Mouse (Mus musculus) C2C12 (cell line): ENCODE data around the gene Zp2. TPM values are rescaled to one million over a fixed set of nuclear protein-coding genes. Genes with fewer than 3 reads are reported as not detected.

Source experiments
- H3K27me3 ChIP-seq: one replicate; pipeline ENCODE4 v1.6.1; 2011; ENCODE audit not compliant: control insufficient read depth, insufficient read depth, insufficient read length
- H3K36me3 ChIP-seq: one replicate; pipeline ENCODE4 v1.6.1; 2011; ENCODE audit not compliant: control insufficient read depth, insufficient read depth
- H3K4me3 ChIP-seq: one replicate; pipeline ENCODE4 v1.5.1; 2011; ENCODE audit warnings: mild to moderate bottlenecking, control low read depth; ENCODE audit not compliant: poor library complexity, insufficient read depth, severe bottlenecking
- H3K79me2 ChIP-seq: one replicate; pipeline ENCODE4 v1.6.1; 2011; ENCODE audit not compliant: control insufficient read depth, insufficient read depth
- H3K79me3 ChIP-seq: one replicate; pipeline ENCODE4 v1.6.1; 2011; ENCODE audit warnings: low read depth, control low read depth
- H3ac ChIP-seq: one replicate; pipeline ENCODE3; 2011; ENCODE audit warnings: low read depth; ENCODE audit not compliant: control insufficient read depth, insufficient read length
- CEBPB ChIP-seq: IDR thresholded peaks from one replicate; pipeline ENCODE4 v1.6.1; 2011; ENCODE audit warnings: low read depth, mild to moderate bottlenecking, control low read depth, moderate library complexity
- CTCF ChIP-seq: IDR thresholded peaks from one replicate; pipeline ENCODE4 v1.5.1; 2011; ENCODE audit not compliant: control insufficient read depth, insufficient read depth, insufficient read length
- FOSL1 ChIP-seq: IDR thresholded peaks from one replicate; pipeline ENCODE4 v1.8.0; 2011; ENCODE audit warnings: mild to moderate bottlenecking, low read length; ENCODE audit not compliant: poor library complexity, insufficient read depth, severe bottlenecking
- MAX ChIP-seq: IDR thresholded peaks from one replicate; pipeline ENCODE4 v1.6.1; 2011; ENCODE audit warnings: mild to moderate bottlenecking, control low read depth
- MYOD1 ChIP-seq: IDR thresholded peaks from one replicate; pipeline ENCODE4 v1.6.1; 2011; ENCODE audit warnings: low read depth; ENCODE audit not compliant: control insufficient read depth, insufficient read length
- MYOG ChIP-seq: IDR thresholded peaks from one replicate; pipeline ENCODE4 v1.6.1; 2011; ENCODE audit not compliant: control insufficient read depth, insufficient read length; ENCODE audit errors: extremely low read depth
- USF1 ChIP-seq: IDR thresholded peaks from one replicate; pipeline ENCODE4 v1.6.1; 2011; ENCODE audit warnings: low read depth, mild to moderate bottlenecking, control low read depth, moderate library complexity
- polyA plus RNA-seq: library from polyadenylated mRNA; unstranded; fragments of >200 nt; fragmentation: generic; extraction: Trizol; gene quantifications from one replicate; pipeline ENCODE4 v1.2.1, GENCODE M21; 2012; ENCODE audit warnings: missing spikeins

Gene Zp2
- polyA plus RNA-seq, 1 experiment = not detected

DNA sequence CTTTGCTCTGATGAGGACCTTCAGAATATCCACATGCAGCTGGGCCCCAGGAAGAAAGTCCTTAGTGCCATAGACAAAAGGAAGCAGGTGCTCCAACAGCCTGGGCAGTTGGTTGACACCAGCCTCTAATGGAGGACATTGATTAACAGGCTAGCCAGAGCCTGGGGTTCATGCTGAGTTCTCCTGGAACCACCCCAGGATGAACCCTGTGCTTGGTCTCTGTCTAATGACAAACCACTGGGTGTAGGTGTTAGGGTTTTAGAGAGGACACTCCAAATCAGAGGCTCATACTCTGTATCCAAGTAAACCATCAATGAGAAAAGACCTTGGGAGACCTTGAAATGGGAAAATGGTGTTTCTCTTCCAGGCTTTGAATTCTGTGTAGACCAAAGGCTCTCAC lies 37.8 kb upstream of the Zp2 start:
- no peaks in the 10 kb centered on the region for H3K79me2 ChIP-seq
- no peaks in the 10 kb centered on the region for H3K79me3 ChIP-seq
- no peak overlapping the region for H3ac ChIP-seq
- TF ChIP-seq FOSL1 = no peak
- TF ChIP-seq CEBPB = no peak
- no peak for TF ChIP-seq MYOD1
- TF ChIP-seq MAX = no peak
- no peak for TF ChIP-seq MYOG
- no peak for TF ChIP-seq USF1
- TF ChIP-seq CTCF = no peak
- H3K27me3 ChIP-seq = no peaks in the 10 kb centered on the region
- H3K4me3 ChIP-seq = no peak overlapping the region
- no peaks in the 10 kb centered on the region for H3K36me3 ChIP-seq

DNA sequence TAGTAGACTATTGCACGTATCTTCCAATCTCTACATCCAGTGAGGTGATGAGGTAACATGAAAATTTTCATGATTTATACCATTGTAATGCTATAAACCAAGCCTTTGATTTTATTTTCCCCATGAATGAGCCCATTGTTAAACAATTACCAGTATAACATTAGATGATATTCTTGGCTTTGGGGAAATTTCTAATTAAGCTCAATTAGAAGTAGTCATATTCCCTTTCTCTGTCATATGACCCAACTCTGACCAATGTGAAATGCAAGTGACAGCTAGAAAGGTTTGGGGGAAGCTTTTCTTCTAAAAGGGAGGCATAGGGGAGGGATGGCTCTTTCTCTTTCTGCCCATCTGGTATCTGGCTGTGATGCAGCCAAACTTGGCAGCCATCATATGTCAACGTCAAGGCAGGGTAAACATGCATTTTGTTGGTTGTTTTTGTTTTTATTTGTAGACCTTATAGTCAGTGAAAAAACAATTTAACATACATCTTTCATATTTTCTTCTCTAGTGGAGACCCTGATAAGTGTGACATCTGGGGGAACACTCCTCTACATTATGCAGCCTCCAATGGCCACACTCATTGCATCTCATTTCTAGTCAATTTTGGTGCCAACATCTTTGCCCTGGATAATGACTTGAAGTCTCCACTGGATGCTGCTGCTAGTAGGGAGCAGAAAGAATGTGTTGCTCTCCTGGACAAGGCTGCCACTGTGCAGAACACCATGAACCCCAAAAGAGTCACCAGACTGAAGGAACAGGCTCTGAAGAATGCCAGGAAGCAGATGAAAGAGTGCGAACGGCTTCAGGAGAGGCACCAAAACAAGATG lies 36.5 kb upstream of the Zp2 start:
- H3K79me3 ChIP-seq = no peaks in the 10 kb centered on the region
- no peak overlapping the region for H3K4me3 ChIP-seq
- TF ChIP-seq MYOD1 = no peak
- no peak for TF ChIP-seq MAX
- no peak for TF ChIP-seq CEBPB
- no peaks in the 10 kb centered on the region for H3K27me3 ChIP-seq
- H3K79me2 ChIP-seq = no peaks in the 10 kb centered on the region
- H3ac ChIP-seq = no peak overlapping the region
- H3K36me3 ChIP-seq = no peaks in the 10 kb centered on the region

DNA sequence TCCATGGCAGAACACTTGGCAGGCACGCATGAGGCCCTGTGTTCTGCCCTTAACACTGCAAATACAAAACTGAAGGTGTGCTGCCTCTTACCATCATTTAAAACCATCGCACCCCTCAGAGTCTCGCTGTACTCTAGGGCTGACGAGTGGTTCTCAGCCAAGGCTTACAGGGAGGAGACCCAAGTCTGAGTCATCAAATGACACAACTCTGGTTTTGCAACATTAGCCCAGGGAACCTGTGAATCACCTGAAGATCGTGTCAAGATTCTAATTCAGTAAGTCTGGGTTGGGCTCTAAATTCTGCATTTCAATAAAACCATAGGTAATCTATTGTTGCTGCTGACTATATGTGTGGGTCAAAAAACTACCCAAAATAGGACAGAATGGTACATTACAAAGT lies 35.5 kb upstream of the Zp2 start:
- H3ac ChIP-seq = no peak overlapping the region
- H3K4me3 ChIP-seq = no peak overlapping the region
- H3K79me3 ChIP-seq = no peaks in the 10 kb centered on the region
- TF ChIP-seq FOSL1 (no peak), CEBPB (peak; percentile 58)
- no peaks in the 10 kb centered on the region for H3K36me3 ChIP-seq
- no peaks in the 10 kb centered on the region for H3K79me2 ChIP-seq
- no peaks in the 10 kb centered on the region for H3K27me3 ChIP-seq

DNA sequence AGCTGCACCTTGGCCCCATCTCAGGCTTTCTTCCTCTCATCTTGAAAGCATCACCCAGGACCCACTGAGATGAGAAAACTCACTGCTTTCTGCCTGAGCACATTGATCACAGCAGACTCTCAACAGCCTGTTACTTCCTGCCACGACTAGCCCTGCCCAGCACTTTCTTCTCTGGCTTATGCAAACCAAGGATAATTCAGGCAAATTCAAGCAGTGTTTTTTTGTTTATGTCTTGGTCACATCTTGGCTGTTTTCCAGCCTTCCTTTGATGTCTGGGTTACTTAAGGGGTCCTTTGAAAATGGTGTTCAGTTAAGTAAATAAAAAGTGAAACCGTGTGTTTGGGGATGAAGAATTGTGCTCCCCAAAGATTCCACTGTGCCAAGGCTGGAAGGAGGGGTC lies 33.8 kb upstream of the Zp2 start:
- Histone ChIP-seq H3K79me2 (no peaks in the 10 kb centered on the region), H3ac (no peak overlapping the region), H3K79me3 (no peaks in the 10 kb centered on the region), H3K36me3 (no peaks in the 10 kb centered on the region), H3K27me3 (no peaks in the 10 kb centered on the region), H3K4me3 (no peak overlapping the region)
- no peak for TF ChIP-seq USF1

DNA sequence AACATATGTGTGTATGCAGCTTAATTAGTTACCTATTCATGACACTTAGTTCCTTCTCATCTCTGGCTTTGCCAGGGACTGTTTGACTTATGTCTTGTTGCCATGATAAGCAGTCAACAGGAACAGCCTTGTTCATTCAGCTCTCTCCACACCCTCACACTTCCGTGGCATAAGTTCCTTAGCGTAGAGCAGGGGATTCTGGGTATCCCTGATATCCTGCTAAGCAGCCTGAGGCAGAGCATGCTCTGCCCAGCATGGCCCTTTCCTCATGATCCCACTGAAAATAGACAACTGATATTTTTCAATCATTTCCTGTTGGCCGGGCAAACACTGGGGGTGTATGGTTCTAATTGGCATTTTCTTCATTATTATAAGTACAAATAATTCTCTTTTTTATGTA lies 32.5 kb upstream of the Zp2 start:
- Histone ChIP-seq H3K4me3 (no peak overlapping the region), H3K79me2 (no peaks in the 10 kb centered on the region), H3K27me3 (no peaks in the 10 kb centered on the region), H3ac (no peak overlapping the region), H3K36me3 (no peaks in the 10 kb centered on the region), H3K79me3 (no peaks in the 10 kb centered on the region)
- no peak for TF ChIP-seq CTCF
- TF ChIP-seq MYOG = no peak

DNA sequence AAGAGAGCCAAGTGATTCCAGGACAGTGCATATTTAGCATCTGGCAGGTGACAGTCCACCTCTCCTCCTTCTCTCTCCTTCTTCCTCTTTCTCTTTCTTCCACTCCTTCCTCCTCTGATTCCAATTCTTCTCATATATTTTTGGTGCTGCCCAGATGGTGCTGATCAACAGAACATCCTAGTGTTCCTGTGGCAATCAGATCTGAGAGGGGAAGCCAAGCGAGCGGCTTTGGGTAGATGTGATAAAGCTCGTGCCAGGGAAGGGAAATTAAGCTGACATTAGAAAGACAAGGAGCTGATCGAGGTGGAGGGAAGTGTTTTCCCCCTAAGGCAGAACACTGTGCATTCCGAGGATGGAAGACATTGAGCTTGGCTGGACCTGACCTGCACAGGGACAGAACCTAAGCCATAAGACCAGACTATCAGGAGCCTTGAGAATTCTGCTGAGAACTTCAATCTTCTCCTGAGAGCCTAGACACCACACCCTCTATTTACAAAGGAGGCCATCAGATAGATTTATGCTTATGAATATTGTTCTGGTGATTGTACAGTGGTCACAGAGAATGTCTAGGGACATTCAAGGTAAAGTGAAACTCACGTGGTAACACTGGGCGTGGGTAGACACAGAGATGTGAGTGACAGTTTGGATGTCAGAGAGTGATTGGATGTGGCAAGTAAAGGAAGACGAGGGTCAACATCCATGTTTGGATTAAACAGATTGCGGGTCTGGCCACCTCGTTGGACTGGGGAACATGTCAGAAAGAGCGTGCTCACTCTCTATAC lies 29.8 kb upstream of the Zp2 start:
- H3K79me2 ChIP-seq = no peaks in the 10 kb centered on the region
- TF ChIP-seq FOSL1 = no peak
- no peak for TF ChIP-seq MYOG
- no peak for TF ChIP-seq CTCF
- no peak for TF ChIP-seq MYOD1
- no peak for TF ChIP-seq MAX
- no peak for TF ChIP-seq USF1
- TF ChIP-seq CEBPB = no peak
- no peaks in the 10 kb centered on the region for H3K36me3 ChIP-seq
- no peak overlapping the region for H3ac ChIP-seq
- H3K27me3 ChIP-seq = no peaks in the 10 kb centered on the region
- no peak overlapping the region for H3K4me3 ChIP-seq
- H3K79me3 ChIP-seq = no peaks in the 10 kb centered on the region
